Mouse (Mus musculus) myocyte (in vitro differentiated cells): ENCODE measurements around the gene Frs2.

Experiments used
- CEBPB ChIP-seq: IDR thresholded peaks from 2 replicates; pipeline ENCODE4 v1.6.1; 2011; ENCODE audit warnings: mild to moderate bottlenecking, moderate library complexity; ENCODE audit not compliant: poor library complexity, insufficient read depth, severe bottlenecking
- E2F4 ChIP-seq: IDR thresholded peaks from one replicate; pipeline ENCODE4 v1.6.1; 2011; ENCODE audit warnings: mild to moderate bottlenecking, control low read depth, moderate library complexity; ENCODE audit not compliant: insufficient read depth
- MAX ChIP-seq: IDR thresholded peaks from one replicate; pipeline ENCODE4 v1.6.1; 2011; ENCODE audit warnings: low read depth, mild to moderate bottlenecking, control low read depth
- MYOG ChIP-seq, 3 experiments: IDR thresholded peaks; one replicate each; pipeline ENCODE4 v1.6.1; 2011; ENCODE audit warnings: control low read depth in 2 of 3, low read depth in 2 of 3, mild to moderate bottlenecking in 2 of 3; ENCODE audit not compliant: insufficient read length in 2 of 3, control insufficient read depth in 1 of 3, insufficient read depth in 1 of 3
- POLR2A ChIP-seq: IDR thresholded peaks from one replicate; pipeline ENCODE4 v1.6.1; 2011; ENCODE audit warnings: low read depth, mild to moderate bottlenecking, control low read depth, moderate library complexity; ENCODE audit not compliant: insufficient read length
- POLR2AphosphoS2 ChIP-seq: IDR thresholded peaks from one replicate; pipeline ENCODE4 v1.6.1; 2011; ENCODE audit warnings: low read depth, control low read depth; ENCODE audit not compliant: insufficient read length
- REST ChIP-seq: IDR thresholded peaks from one replicate; pipeline ENCODE4 v1.6.1; 2011; ENCODE audit warnings: mild to moderate bottlenecking, control low read depth, moderate library complexity; ENCODE audit not compliant: insufficient read depth, insufficient read length
- SRF ChIP-seq: IDR thresholded peaks from one replicate; pipeline ENCODE4 v1.6.1; 2011; ENCODE audit warnings: low read depth; ENCODE audit not compliant: control insufficient read depth, insufficient read length
- TCF12 ChIP-seq: IDR thresholded peaks from one replicate; pipeline ENCODE4 v1.6.1; 2011; ENCODE audit warnings: mild to moderate bottlenecking, control low read depth; ENCODE audit not compliant: poor library complexity, insufficient read depth, severe bottlenecking
- TCF3 ChIP-seq: IDR thresholded peaks from one replicate; pipeline ENCODE4 v1.6.1; 2011; ENCODE audit warnings: low read depth, control low read depth; ENCODE audit not compliant: insufficient read length
- USF1 ChIP-seq: IDR thresholded peaks from one replicate; pipeline ENCODE4 v1.6.1; 2011; ENCODE audit warnings: low read depth, mild to moderate bottlenecking, control low read depth, moderate library complexity

- TF ChIP-seq POLR2A (no peak), MAX (no peak), E2F4 (no peak), REST (no peak), TCF3 (no peak), MYOG (IDR thresholded peaks at IDR 0.05; ENCODE audit: control insufficient read depth in 1 of 3, insufficient read depth in 1 of 3, insufficient read length in 2 of 3, low read depth in 2 of 3) (no peak), TCF12 (no peak), USF1 (no peak), CEBPB (no peak), SRF (no peak), POLR2AphosphoS2 (no peak)
Observed at GRCm38 (mm10) chr10:117110271-117110670, 38.1 kb downstream of the Frs2 start.
